Mouse (Mus musculus) G1E (cell line): ENCODE results near the gene Cpt1c.

Experiments used
- CTCF ChIP-seq: IDR thresholded peaks from 2 replicates; pipeline ENCODE4 v1.5.1; 2012; ENCODE audit warnings: low read depth, low read length, inconsistent platforms, mixed read lengths
- GATA1 ChIP-seq: IDR thresholded peaks from 2 replicates; pipeline ENCODE4 v1.6.1; 2012; ENCODE audit warnings: borderline replicate concordance, low read length, inconsistent platforms, mixed read lengths
- GATA2 ChIP-seq: IDR thresholded peaks from 2 replicates; pipeline ENCODE4 v1.6.1; 2012; ENCODE audit warnings: low read depth, low read length, inconsistent platforms, borderline replicate concordance
- POLR2AphosphoS5 ChIP-seq: IDR thresholded peaks from 2 replicates; pipeline ENCODE4 v1.6.1; 2012; ENCODE audit warnings: low read depth, low read length, inconsistent platforms; ENCODE audit not compliant: insufficient replicate concordance
- TAL1 ChIP-seq: conservative IDR thresholded peaks from 2 replicates; pipeline ENCODE4 v1.6.1; 2012; ENCODE audit warnings: low read depth, low read length, inconsistent platforms, mixed read lengths

- TF ChIP-seq CTCF, result no peak
- TF ChIP-seq TAL1, result no peak
- TF ChIP-seq GATA1, result no peak
- TF ChIP-seq GATA2, result no peak
- no peak for TF ChIP-seq POLR2AphosphoS5
These were observed 1.1 kb downstream of the Cpt1c start for GRCm38 (mm10) chr7:44973415-44974130.
